28 mouse cellular contexts compared by ENCODE assay signal in genomic region chr1:193571088-193571487, GRCm38 (mm10).
"Had no signal": no experiment of that assay in that cellular context is flagged by ENCODE, and none has a peak within 500 bp of the region (broad histone marks: within the 10 kb centered on the region; RNA-seq: fewer than 3 reads in every experiment).

No protein-coding gene starts in this region.

- H3K9me3 ChIP-seq: limb, embryonic 10.5 days; limb, embryonic 12.5 days; limb, embryonic 13.5 days; limb, embryonic 15.5 days; liver, embryonic 12.5 days; liver, embryonic 13.5 days; liver, embryonic 15.5 days; lung, embryonic 15.5 days; midbrain, embryonic 10.5 days; midbrain, embryonic 12.5 days; midbrain, embryonic 13.5 days; midbrain, embryonic 15.5 days; neural tube, embryonic 12.5 days had no signal

- H3K27me3 ChIP-seq: limb, embryonic 12.5 days; limb, embryonic 13.5 days; limb, embryonic 15.5 days; liver, embryonic 12.5 days; liver, embryonic 13.5 days; liver, embryonic 15.5 days; lung, embryonic 15.5 days; megakaryocyte, embryonic 14.5 days; midbrain, embryonic 13.5 days; midbrain, embryonic 15.5 days; neural tube, embryonic 12.5 days had no signal

- DNase-seq: left cerebral cortex, postnatal 4 days; liver; liver, embryonic 13.5 days; liver, postnatal 0 days; lung, adult 18-20 months; lung, adult 2 months; lung, postnatal 10 days; lung, postnatal 14 days; lung, postnatal 36 days; lung, postnatal 4 days; midbrain, embryonic 14.5 days had no signal

- H3K4me1 ChIP-seq: liver, embryonic 12.5 days; liver, embryonic 13.5 days; megakaryocyte, embryonic 14.5 days had no signal

- H3K36me3 ChIP-seq: limb, embryonic 10.5 days; limb, embryonic 12.5 days; limb, embryonic 13.5 days; limb, embryonic 15.5 days; liver, embryonic 12.5 days; liver, embryonic 13.5 days; liver, embryonic 15.5 days; lung, embryonic 15.5 days; midbrain, embryonic 10.5 days; midbrain, embryonic 12.5 days; midbrain, embryonic 13.5 days; midbrain, embryonic 15.5 days; neural tube, embryonic 12.5 days had no signal

- H3K27ac ChIP-seq: limb, embryonic 10.5 days; limb, embryonic 12.5 days; limb, embryonic 13.5 days; limb, embryonic 15.5 days; liver, embryonic 12.5 days; liver, embryonic 13.5 days; liver, embryonic 14.5 days; liver, embryonic 15.5 days; lung, embryonic 15.5 days; macrophage; midbrain, embryonic 10.5 days; midbrain, embryonic 12.5 days; midbrain, embryonic 13.5 days; midbrain, embryonic 15.5 days; neural tube, embryonic 12.5 days had no signal

- H3K4me3 ChIP-seq: limb, embryonic 10.5 days; limb, embryonic 12.5 days; limb, embryonic 13.5 days; limb, embryonic 15.5 days; liver, embryonic 12.5 days; liver, embryonic 13.5 days; liver, embryonic 15.5 days; lung, embryonic 15.5 days; megakaryocyte, embryonic 14.5 days; midbrain, embryonic 10.5 days; midbrain, embryonic 12.5 days; midbrain, embryonic 13.5 days; midbrain, embryonic 15.5 days; myocyte; neural tube, embryonic 12.5 days had no signal

- H3K9ac ChIP-seq: limb, embryonic 12.5 days; limb, embryonic 13.5 days; limb, embryonic 15.5 days; liver, embryonic 12.5 days; liver, embryonic 13.5 days; liver, embryonic 14.5 days; liver, embryonic 15.5 days; liver, postnatal 0 days; lung, embryonic 14.5 days; lung, embryonic 15.5 days; midbrain, embryonic 12.5 days; midbrain, embryonic 13.5 days; midbrain, embryonic 15.5 days; neural tube, embryonic 12.5 days had no signal
